Mouse (Mus musculus) lung, embryonic 16.5 days (tissue): Measurements from ENCODE around the gene Gm20481. TPM values are rescaled to one million over a fixed set of nuclear protein-coding genes. Genes with fewer than 3 reads are reported as not detected.
A peak's percentile ranks its signal among the peaks of the same experiment; 100 is the strongest.
"Not testable (repeated sequence)": the region's sequence is repeated elsewhere in the genome, so short reads cannot be mapped to it uniquely, and the experiment has no call there.

ENCODE experiments used
- ATAC-seq: fragments of 200-750 bp; cut with Nextera tagmentation; 2 replicates; pipeline ENCODE4 v1.8.0; 2017; ENCODE audit warnings: low read depth, mild to moderate bottlenecking, moderate library complexity
- H3K27ac ChIP-seq: fragments of 300-500 bp; sonication (generic); 2 replicates; pipeline ENCODE4 v1.5.1; 2014; ENCODE audit warnings: mild to moderate bottlenecking, control low read depth, low read length
- H3K27me3 ChIP-seq: fragments of 300-500 bp; sonication (generic); 2 replicates; pipeline ENCODE4 v1.6.1; 2014; ENCODE audit warnings: low read depth, low read length, mixed read lengths; ENCODE audit not compliant: control insufficient read depth, insufficient read depth
- H3K36me3 ChIP-seq: fragments of 300-500 bp; sonication (generic); 2 replicates; pipeline ENCODE4 v1.6.1; 2014; ENCODE audit warnings: low read length; ENCODE audit not compliant: control insufficient read depth, insufficient read depth
- H3K4me1 ChIP-seq: fragments of 300-500 bp; sonication (generic); replicated peaks from 2 replicates; pipeline ENCODE4 v1.6.1; 2014; ENCODE audit warnings: low read length, mixed read lengths; ENCODE audit not compliant: control insufficient read depth, insufficient read depth
- H3K4me2 ChIP-seq: fragments of 300-500 bp; sonication (generic); 2 replicates; pipeline ENCODE4 v1.6.1; 2014; ENCODE audit warnings: low read depth, low read length, control low read depth
- H3K4me3 ChIP-seq: fragments of 300-500 bp; sonication (generic); 2 replicates; pipeline ENCODE4 v1.5.1; 2014; ENCODE audit warnings: mild to moderate bottlenecking, low read length, control low read depth
- H3K9ac ChIP-seq: fragments of 300-500 bp; sonication (generic); 2 replicates; pipeline ENCODE4 v1.6.1; 2014; ENCODE audit warnings: low read length, control low read depth
- H3K9me3 ChIP-seq: fragments of 300-500 bp; sonication (generic); 2 replicates; pipeline ENCODE4 v1.6.1; 2016; ENCODE audit warnings: low read length; ENCODE audit not compliant: control insufficient read depth
- WGBS: fragments of 180-500 bp; shearing (Covaris S2); extraction: QIAGEN DNeasy Blood & Tissue Kit; methylation state at CpG from one replicate; pipeline ENCODE4 v1.1.7; 2014; 5-methylcytosine and 5-hydroxymethylcytosine counted together
- polyA plus RNA-seq: library from polyadenylated mRNA; unstranded; fragments of >200 nt; fragmentation: Nextera tagmentation; extraction: Ambion mirVana; gene quantifications from 2 replicates; pipeline ENCODE4 v1.2.1, GENCODE M21; 2015

Gm20481 gene
- polyA plus RNA-seq, 1 experiment from 2014 or later: not detected

DNA sequence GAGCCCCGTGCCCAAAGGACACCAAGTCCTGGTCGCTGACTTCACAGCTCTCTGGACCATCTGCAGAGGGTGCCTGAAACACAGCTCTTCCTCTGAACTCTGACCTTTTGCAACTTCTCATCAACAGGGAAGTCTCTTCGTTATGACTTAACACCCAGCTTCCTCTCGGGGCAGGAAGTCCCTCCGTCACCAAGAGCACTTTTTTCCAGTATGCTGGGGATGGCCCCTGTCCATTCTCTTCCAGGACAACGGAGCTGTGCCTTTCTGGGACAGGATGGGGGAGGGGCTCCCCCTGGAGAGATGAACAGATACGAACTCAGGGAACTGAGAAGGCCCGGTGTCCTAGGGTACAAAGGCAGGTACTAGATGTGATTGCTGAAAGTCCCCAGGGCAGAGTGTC is 34.9 kb upstream of the Gm20481 start:
- H3K9me3 ChIP-seq: no peaks in the 10 kb centered on the region
- no peak overlapping the region for H3K9ac ChIP-seq
- no peak overlapping the region for H3K27ac ChIP-seq
- H3K27me3 ChIP-seq: no peaks in the 10 kb centered on the region
- H3K36me3 ChIP-seq: no peaks in the 10 kb centered on the region
- 37% methylated on average over 8 of the region's 8 CpGs for WGBS
- ATAC-seq: no peak
- H3K4me2 ChIP-seq: no peak overlapping the region
- no peak overlapping the region for H3K4me3 ChIP-seq
- peaks cover 7% of the 10 kb centered on the region for H3K4me1 ChIP-seq

- WGBS: 79% methylated on average over 6 of the region's 6 CpGs
- no peak overlapping the region for H3K27ac ChIP-seq
- no peak overlapping the region for H3K4me3 ChIP-seq
- no peak for ATAC-seq
- H3K27me3 ChIP-seq: no peaks in the 10 kb centered on the region
- H3K4me2 ChIP-seq: no peak overlapping the region
- H3K9me3 ChIP-seq: no peaks in the 10 kb centered on the region
- peaks cover 5% of the 10 kb centered on the region for H3K4me1 ChIP-seq
- no peaks in the 10 kb centered on the region for H3K36me3 ChIP-seq
- no peak overlapping the region for H3K9ac ChIP-seq
Measured at GRCm38 (mm10) chr17:34937960-34938505, 31.7 kb upstream of the Gm20481 start.

- Histone ChIP-seq H3K4me1 (peaks cover 5% of the 10 kb centered on the region), H3K4me2 (peak overlapping the region; percentile 55), H3K27ac (no peak overlapping the region; the same call in 1 of the 2 replicates), H3K27me3 (no peaks in the 10 kb centered on the region), H3K9ac (peak overlapping the region; percentile 54), H3K4me3 (peak overlapping the region; percentile 22), H3K9me3 (no peaks in the 10 kb centered on the region), H3K36me3 (no peaks in the 10 kb centered on the region)
- ATAC-seq: peak; percentile 62
- WGBS: 4% methylated on average over 15 of the region's 15 CpGs
Measured at GRCm38 (mm10) chr17:34941344-34942041, 28.2 kb upstream of the Gm20481 start.

GRCm38 (mm10) chr17:34943128-34943815 is 26.4 kb upstream of the Gm20481 start:
- Histone ChIP-seq H3K27me3 (no peaks in the 10 kb centered on the region), H3K4me2 (no peak overlapping the region), H3K27ac (no peak overlapping the region), H3K9me3 (no peaks in the 10 kb centered on the region), H3K4me3 (no peak overlapping the region), H3K4me1 (peaks cover 5% of the 10 kb centered on the region), H3K36me3 (no peaks in the 10 kb centered on the region), H3K9ac (no peak overlapping the region)
- WGBS: 81% methylated on average over 4 of the region's 4 CpGs
- ATAC-seq: no peak

DNA sequence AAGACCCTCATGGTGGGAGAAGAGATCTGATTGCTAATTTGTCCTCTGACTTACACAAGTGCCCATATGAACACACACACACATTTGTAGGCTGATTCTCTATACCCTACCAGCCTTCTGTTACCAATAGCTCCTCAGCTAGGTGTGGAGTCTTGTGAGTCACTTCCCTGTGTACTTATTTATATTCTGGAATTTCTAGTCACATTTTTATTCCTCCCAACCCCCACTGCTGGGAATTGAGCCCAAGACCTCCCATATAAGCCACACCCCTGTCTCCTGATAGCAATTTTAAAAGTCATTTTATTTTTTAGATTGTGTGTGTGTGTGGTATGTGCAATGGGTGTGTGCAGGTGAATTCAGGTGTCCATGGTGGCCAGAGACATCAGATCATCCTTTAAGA is 25.4 kb upstream of the Gm20481 start:
- no peak overlapping the region for H3K4me2 ChIP-seq
- no peak overlapping the region for H3K9ac ChIP-seq
- no peak overlapping the region for H3K4me3 ChIP-seq
- no peak overlapping the region for H3K27ac ChIP-seq
- H3K4me1 ChIP-seq: peaks cover 5% of the 10 kb centered on the region
- H3K36me3 ChIP-seq: peaks cover under 1% of the 10 kb centered on the region; the same call in 1 of the 2 replicates
- H3K27me3 ChIP-seq: no peaks in the 10 kb centered on the region
- no peaks in the 10 kb centered on the region for H3K9me3 ChIP-seq
- no peak for ATAC-seq

GRCm38 (mm10) chr17:34946486-34947140 is 23.1 kb upstream of the Gm20481 start:
- WGBS: 86% methylated on average over 5 of the region's 5 CpGs
- H3K9ac ChIP-seq: no peak overlapping the region
- no peak overlapping the region for H3K27ac ChIP-seq
- H3K4me1 ChIP-seq: peaks cover 17% of the 10 kb centered on the region
- no peak overlapping the region for H3K4me2 ChIP-seq
- no peak for ATAC-seq
- no peaks in the 10 kb centered on the region for H3K27me3 ChIP-seq
- H3K36me3 ChIP-seq: peaks cover 14% of the 10 kb centered on the region; the same call in 1 of the 2 replicates
- H3K9me3 ChIP-seq: no peaks in the 10 kb centered on the region
- H3K4me3 ChIP-seq: no peak overlapping the region

DNA sequence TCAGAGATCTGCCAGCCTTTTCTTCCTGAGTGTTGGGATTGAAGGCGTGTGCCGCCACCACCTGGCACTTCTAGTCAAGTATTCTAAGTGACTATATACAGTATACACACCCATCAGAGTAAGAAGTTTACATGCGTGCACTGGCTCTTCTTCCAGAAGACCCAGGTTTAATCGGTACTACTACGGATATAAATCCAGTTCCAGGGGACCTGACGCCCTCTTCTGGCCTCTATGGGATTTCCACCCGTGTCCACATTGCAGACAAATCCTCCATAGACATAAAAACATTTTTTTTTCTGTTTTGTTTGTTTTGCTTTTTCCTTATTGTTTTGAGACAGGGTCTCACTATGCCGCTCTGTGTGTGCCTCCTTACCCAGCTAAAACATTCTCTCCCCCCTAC is 22.1 kb upstream of the Gm20481 start:
- peaks cover 14% of the 10 kb centered on the region; the same call in 1 of the 2 replicates for H3K36me3 ChIP-seq
- H3K4me3 ChIP-seq: no peak overlapping the region
- H3K9ac ChIP-seq: no peak overlapping the region
- no peaks in the 10 kb centered on the region for H3K27me3 ChIP-seq
- 19% methylated on average over 8 of the region's 8 CpGs for WGBS
- H3K4me1 ChIP-seq: peaks cover 14% of the 10 kb centered on the region
- H3K27ac ChIP-seq: no peak overlapping the region
- H3K4me2 ChIP-seq: no peak overlapping the region
- H3K9me3 ChIP-seq: no peaks in the 10 kb centered on the region
- no peak for ATAC-seq

DNA sequence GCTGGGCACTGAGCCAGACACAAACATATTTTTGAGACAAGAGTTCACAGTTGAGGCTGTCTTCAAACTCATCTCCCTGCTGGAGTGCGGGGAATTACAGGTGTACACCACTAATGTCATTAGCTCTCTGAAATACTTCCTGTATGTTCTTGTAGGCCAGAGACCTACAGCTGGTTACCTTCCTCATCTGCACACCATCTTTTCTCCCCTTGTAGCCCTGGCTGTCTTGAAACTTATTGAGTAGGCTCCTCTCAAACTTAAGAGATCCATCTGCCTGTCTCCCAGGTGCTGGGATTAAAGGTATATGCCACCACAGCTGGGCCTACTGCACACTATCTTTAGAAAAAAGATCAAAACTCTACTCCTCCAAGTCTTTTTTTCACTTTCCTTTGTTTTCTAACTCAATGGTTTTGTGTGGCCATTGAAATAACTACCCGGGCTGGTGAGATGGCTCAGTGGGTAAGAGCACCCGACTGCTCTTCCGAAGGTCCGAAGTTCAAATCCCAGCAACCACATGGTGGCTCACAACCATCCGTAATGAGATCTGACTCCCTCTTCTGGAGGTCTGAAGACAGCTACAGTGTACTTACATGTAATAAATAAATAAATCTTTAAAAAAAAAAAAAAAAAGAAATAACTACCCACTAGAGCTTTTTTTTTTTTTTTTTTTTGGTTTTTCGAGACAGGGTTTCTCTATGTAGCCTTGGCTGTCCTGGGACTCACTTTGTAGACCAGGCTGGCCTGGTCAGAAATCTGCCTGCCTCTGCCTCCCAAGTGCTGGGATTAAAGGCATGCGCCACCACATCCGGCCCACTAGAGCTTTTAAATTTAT is 20.8 kb upstream of the Gm20481 start:
- not testable (repeated sequence) for H3K9me3 ChIP-seq, H3K27me3 ChIP-seq, ATAC-seq, H3K4me3 ChIP-seq, H3K9ac ChIP-seq, H3K27ac ChIP-seq, H3K4me2 ChIP-seq
- peaks cover 14% of the 10 kb centered on the region; the same call in 1 of the 2 replicates for H3K36me3 ChIP-seq
- 52% methylated on average over 9 of the region's 9 CpGs for WGBS
- H3K4me1 ChIP-seq: peaks cover 14% of the 10 kb centered on the region
